In the genomic region with DNA sequence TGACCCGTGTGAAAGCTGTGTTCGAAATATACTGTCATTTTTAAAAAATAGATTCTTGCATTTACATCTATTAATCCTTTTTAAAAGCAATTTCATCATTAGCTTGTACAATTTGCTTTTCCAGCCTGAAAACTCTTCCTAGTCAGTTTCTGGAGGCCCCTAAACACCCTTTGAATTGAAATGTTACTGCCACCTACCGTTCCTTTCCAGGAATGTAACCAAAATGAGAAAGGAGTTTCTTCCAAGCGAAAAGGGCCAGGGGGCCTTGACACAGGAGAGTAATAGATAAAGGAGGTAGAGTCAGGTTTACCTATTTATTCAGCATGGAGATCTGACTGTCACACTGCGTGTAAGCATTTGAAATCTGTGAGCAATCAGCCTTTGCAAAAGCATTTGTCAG, we compare ENCODE assay signal across 9 mouse cellular contexts.
DNase-seq lines count a peak whose midpoint lies in the region; ATAC-seq lines count a peak whose summit lies in the region.
"Had no signal": no experiment of that assay in that cellular context is flagged by ENCODE, and none has a peak within 500 bp of the region (broad histone marks: within the 10 kb centered on the region; RNA-seq: fewer than 3 reads in every experiment).

No protein-coding gene starts in this region.

- H3K9ac ChIP-seq in kidney, embryonic 14.5 days (ENCODE audit: low read depth, low read length), result no peak overlapping the region
- no peak overlapping the region for H3K9ac ChIP-seq in kidney, embryonic 15.5 days
- H3K9ac ChIP-seq in embryonic facial prominence, embryonic 15.5 days, result no peak overlapping the region
- no peak overlapping the region for H3K9ac ChIP-seq in hindbrain, embryonic 15.5 days

- H3K27ac ChIP-seq in kidney, embryonic 14.5 days (ENCODE audit: low read depth, low read length), result no peak overlapping the region
- H3K27ac ChIP-seq in kidney, embryonic 15.5 days, result no peak overlapping the region
- H3K27ac ChIP-seq in embryonic facial prominence, embryonic 15.5 days (replicated peaks), result 0 out of 2 replicates have a peak overlapping the region, but pooled peaks have one; percentile 34
- H3K27ac ChIP-seq in hindbrain, embryonic 15.5 days (replicated peaks), result peak overlapping the region; percentile 67; the same call in 1 of the 2 replicates

- H3K4me1 ChIP-seq in kidney, embryonic 14.5 days (ENCODE audit: control insufficient read depth, insufficient read depth, low read length), result no peaks in the 10 kb centered on the region
- peaks cover 11% of the 10 kb centered on the region for H3K4me1 ChIP-seq in kidney, embryonic 15.5 days
- H3K4me1 ChIP-seq in embryonic facial prominence, embryonic 15.5 days, result peaks cover 15% of the 10 kb centered on the region; the same call in 1 of the 2 replicates
- H3K4me1 ChIP-seq in hindbrain, embryonic 15.5 days (replicated peaks), result peaks cover 22% of the 10 kb centered on the region

- H3K4me2 ChIP-seq in kidney, embryonic 14.5 days (replicated peaks; ENCODE audit: low read depth, low read length), result no peak overlapping the region
- H3K4me2 ChIP-seq in kidney, embryonic 15.5 days, result no peak overlapping the region
- no peak overlapping the region for H3K4me2 ChIP-seq in embryonic facial prominence, embryonic 15.5 days (replicated peaks)
- 0 out of 2 replicates have a peak overlapping the region, but pooled peaks have one; percentile 27 for H3K4me2 ChIP-seq in hindbrain, embryonic 15.5 days

- no peaks in the 10 kb centered on the region for H3K9me3 ChIP-seq in kidney, embryonic 14.5 days (ENCODE audit: control insufficient read depth, low read length)
- H3K9me3 ChIP-seq in kidney, embryonic 15.5 days (replicated peaks), result no peaks in the 10 kb centered on the region
- H3K9me3 ChIP-seq in embryonic facial prominence, embryonic 15.5 days (replicated peaks), result no peaks in the 10 kb centered on the region
- no peaks in the 10 kb centered on the region for H3K9me3 ChIP-seq in hindbrain, embryonic 15.5 days

- H3K27me3 ChIP-seq in kidney, embryonic 14.5 days (ENCODE audit: control insufficient read depth, insufficient read depth, low read length), result no peaks in the 10 kb centered on the region
- H3K27me3 ChIP-seq in kidney, embryonic 15.5 days, result no peaks in the 10 kb centered on the region
- H3K27me3 ChIP-seq in embryonic facial prominence, embryonic 15.5 days, result no peaks in the 10 kb centered on the region
- H3K27me3 ChIP-seq in hindbrain, embryonic 15.5 days, result no peaks in the 10 kb centered on the region

- 23% methylated on average over 5 of the region's 5 CpGs for WGBS in kidney, embryonic 14.5 days
- 25% methylated on average over 5 of the region's 5 CpGs for WGBS in kidney, embryonic 15.5 days
- 16% methylated on average over 5 of the region's 5 CpGs for WGBS in embryonic facial prominence, embryonic 15.5 days
- WGBS in hindbrain, embryonic 15.5 days, result 10% methylated on average over 5 of the region's 5 CpGs

- H3K36me3 ChIP-seq in kidney, embryonic 14.5 days (ENCODE audit: control insufficient read depth, insufficient read depth, low read length), result no peaks in the 10 kb centered on the region
- no peaks in the 10 kb centered on the region for H3K36me3 ChIP-seq in kidney, embryonic 15.5 days
- H3K36me3 ChIP-seq in embryonic facial prominence, embryonic 15.5 days, result no peaks in the 10 kb centered on the region
- no peaks in the 10 kb centered on the region for H3K36me3 ChIP-seq in hindbrain, embryonic 15.5 days

- DNase-seq in ZHBTc4 (ENCODE audit: low read depth, low spot score), result peak; percentile 35
- peak; percentile 59 for DNase-seq in lung, postnatal 36 days
- DNase-seq in T-cell, adult 2 months (ENCODE audit: low spot score), result no peak

- H3K4me3 ChIP-seq in kidney, embryonic 14.5 days (ENCODE audit: low read length), result no peak overlapping the region
- no peak overlapping the region for H3K4me3 ChIP-seq in kidney, embryonic 15.5 days (replicated peaks)
- no peak overlapping the region for H3K4me3 ChIP-seq in embryonic facial prominence, embryonic 15.5 days (replicated peaks)
- H3K4me3 ChIP-seq in hindbrain, embryonic 15.5 days, result no peak overlapping the region
- H3K4me3 ChIP-seq: myocyte had no signal

- peak; percentile 46; the same call in 1 of the 2 replicates for ATAC-seq in kidney, embryonic 14.5 days (ENCODE audit: low FRiP score, low TSS enrichment)
- ATAC-seq in kidney, embryonic 15.5 days (replicated peaks; ENCODE audit: low FRiP score), result no peak
- ATAC-seq in embryonic facial prominence, embryonic 15.5 days (ENCODE audit: insufficient number of reproducible peaks, low FRiP score, low TSS enrichment, low read depth), result no peak
- peak; percentile 75; the same call in 1 of the 2 replicates for ATAC-seq in hindbrain, embryonic 15.5 days (ENCODE audit: low FRiP score, low read depth)
- ATAC-seq in monocyte, adult 5-6 weeks (replicated peaks; ENCODE audit: insufficient number of reproducible peaks, low FRiP score, low TSS enrichment, poor library complexity, severe bottlenecking), result no peak

Comparison
In these comparisons a context has a peak if more than half of its experiments do, and no peak if none do; other contexts are left out.
1. ATAC-seq: peak in kidney, embryonic 14.5 days (single experiment) and hindbrain, embryonic 15.5 days (single experiment); none in kidney, embryonic 15.5 days (single experiment), embryonic facial prominence, embryonic 15.5 days (single experiment) and monocyte, adult 5-6 weeks (single experiment).
2. H3K27ac ChIP-seq: peak in embryonic facial prominence, embryonic 15.5 days (single experiment) and hindbrain, embryonic 15.5 days (single experiment); none in kidney, embryonic 14.5 days (single experiment) and kidney, embryonic 15.5 days (single experiment).